Mouse (Mus musculus) C2C12 (cell line): ENCODE measurements at regions not wholly inside any gene's neighbourhood (a gene's known extent, or its start where the extent isn't known, plus 50 kb on each side); places are given as distances from the start of the nearest gene placed in this dataset.

Source experiments
- H3K27me3 ChIP-seq: one replicate; pipeline ENCODE4 v1.6.1; 2011; ENCODE audit not compliant: control insufficient read depth, insufficient read depth, insufficient read length
- H3K36me3 ChIP-seq: one replicate; pipeline ENCODE4 v1.6.1; 2011; ENCODE audit not compliant: control insufficient read depth, insufficient read depth
- H3K4me3 ChIP-seq: one replicate; pipeline ENCODE4 v1.5.1; 2011; ENCODE audit warnings: mild to moderate bottlenecking, control low read depth; ENCODE audit not compliant: poor library complexity, insufficient read depth, severe bottlenecking
- H3K79me2 ChIP-seq: one replicate; pipeline ENCODE4 v1.6.1; 2011; ENCODE audit not compliant: control insufficient read depth, insufficient read depth
- H3K79me3 ChIP-seq: one replicate; pipeline ENCODE4 v1.6.1; 2011; ENCODE audit warnings: low read depth, control low read depth
- H3ac ChIP-seq: one replicate; pipeline ENCODE3; 2011; ENCODE audit warnings: low read depth; ENCODE audit not compliant: control insufficient read depth, insufficient read length
- CEBPB ChIP-seq: IDR thresholded peaks from one replicate; pipeline ENCODE4 v1.6.1; 2011; ENCODE audit warnings: low read depth, mild to moderate bottlenecking, control low read depth, moderate library complexity
- CTCF ChIP-seq: IDR thresholded peaks from one replicate; pipeline ENCODE4 v1.5.1; 2011; ENCODE audit not compliant: control insufficient read depth, insufficient read depth, insufficient read length
- FOSL1 ChIP-seq: IDR thresholded peaks from one replicate; pipeline ENCODE4 v1.8.0; 2011; ENCODE audit warnings: mild to moderate bottlenecking, low read length; ENCODE audit not compliant: poor library complexity, insufficient read depth, severe bottlenecking
- MAX ChIP-seq: IDR thresholded peaks from one replicate; pipeline ENCODE4 v1.6.1; 2011; ENCODE audit warnings: mild to moderate bottlenecking, control low read depth
- MYOD1 ChIP-seq: IDR thresholded peaks from one replicate; pipeline ENCODE4 v1.6.1; 2011; ENCODE audit warnings: low read depth; ENCODE audit not compliant: control insufficient read depth, insufficient read length
- MYOG ChIP-seq: IDR thresholded peaks from one replicate; pipeline ENCODE4 v1.6.1; 2011; ENCODE audit not compliant: control insufficient read depth, insufficient read length; ENCODE audit errors: extremely low read depth
- USF1 ChIP-seq: IDR thresholded peaks from one replicate; pipeline ENCODE4 v1.6.1; 2011; ENCODE audit warnings: low read depth, mild to moderate bottlenecking, control low read depth, moderate library complexity

DNA sequence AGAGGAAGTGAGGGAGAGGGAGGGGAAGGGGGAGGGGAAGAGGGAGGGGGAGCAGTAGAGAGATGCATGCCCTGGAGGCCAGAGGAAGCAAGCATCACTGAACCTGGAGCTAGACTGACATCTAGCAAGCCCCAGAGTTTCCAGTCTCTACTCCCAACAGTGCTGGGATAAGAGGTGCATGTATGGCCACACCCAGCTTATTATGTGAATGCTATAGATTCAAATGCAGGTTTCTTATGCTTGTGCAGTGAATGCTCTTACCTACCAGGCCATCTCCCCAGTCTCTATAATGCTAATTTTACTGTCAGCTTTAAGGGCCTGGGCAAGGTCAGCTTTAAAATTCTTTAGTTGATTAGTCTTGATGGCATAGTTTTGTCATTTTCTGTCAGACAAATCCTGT is 271.3 kb upstream of the Thsd7b start:
- Histone ChIP-seq H3K27me3 (no peaks in the 10 kb centered on the region), H3K36me3 (no peaks in the 10 kb centered on the region), H3K79me3 (no peaks in the 10 kb centered on the region), H3ac (no peak overlapping the region), H3K4me3 (no peak overlapping the region), H3K79me2 (no peaks in the 10 kb centered on the region)
- TF ChIP-seq MYOD1 = no peak
- TF ChIP-seq CTCF = no peak
- TF ChIP-seq MAX = no peak
- TF ChIP-seq USF1 = no peak
- no peak for TF ChIP-seq CEBPB

DNA sequence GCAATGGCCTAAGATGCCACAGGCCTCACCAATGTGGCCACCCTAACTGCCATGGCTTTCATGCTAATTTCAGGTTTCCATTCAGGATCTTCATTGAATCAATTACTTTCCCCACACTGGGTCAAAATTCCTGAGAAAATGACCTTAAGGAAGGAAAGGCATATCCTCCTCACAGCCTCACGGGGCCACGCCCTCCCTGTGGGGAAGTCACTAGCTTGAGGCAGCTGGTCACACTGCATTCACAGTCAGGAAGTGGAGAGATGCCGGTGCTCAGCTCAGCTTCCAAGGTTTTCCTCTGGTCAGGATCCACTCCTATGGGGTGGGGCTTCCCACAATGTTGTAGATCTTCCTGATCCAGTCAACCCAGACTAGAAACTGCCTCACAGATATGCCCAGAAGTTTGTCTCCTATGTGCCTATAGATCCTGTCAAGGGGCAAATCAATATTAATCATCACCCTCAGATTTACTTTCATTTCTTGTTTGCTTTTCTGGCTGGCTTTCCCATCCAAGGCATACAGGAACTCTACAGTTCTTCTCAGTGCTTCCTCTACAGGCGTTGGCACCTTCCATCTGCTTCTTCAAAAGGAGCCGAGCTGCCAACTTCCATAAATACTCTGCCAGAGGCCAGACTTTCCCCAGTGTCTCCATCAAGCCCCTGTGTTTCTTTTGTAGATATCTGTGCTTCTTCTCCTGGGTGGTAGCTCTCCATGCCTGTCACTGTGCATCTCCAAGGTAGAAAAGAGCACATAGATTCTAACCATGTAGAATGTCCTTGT is 273.2 kb upstream of the Thsd7b start:
- H3K27me3 ChIP-seq = no peaks in the 10 kb centered on the region
- no peaks in the 10 kb centered on the region for H3K79me2 ChIP-seq
- H3K79me3 ChIP-seq = no peaks in the 10 kb centered on the region
- no peak overlapping the region for H3K4me3 ChIP-seq
- H3K36me3 ChIP-seq = no peaks in the 10 kb centered on the region
- no peak for TF ChIP-seq CTCF
- TF ChIP-seq CEBPB = no peak
- no peak for TF ChIP-seq MAX
- TF ChIP-seq MYOD1 = no peak
- no peak for TF ChIP-seq MYOG
- TF ChIP-seq USF1 = no peak
- no peak for TF ChIP-seq FOSL1
- no peak overlapping the region for H3ac ChIP-seq

DNA sequence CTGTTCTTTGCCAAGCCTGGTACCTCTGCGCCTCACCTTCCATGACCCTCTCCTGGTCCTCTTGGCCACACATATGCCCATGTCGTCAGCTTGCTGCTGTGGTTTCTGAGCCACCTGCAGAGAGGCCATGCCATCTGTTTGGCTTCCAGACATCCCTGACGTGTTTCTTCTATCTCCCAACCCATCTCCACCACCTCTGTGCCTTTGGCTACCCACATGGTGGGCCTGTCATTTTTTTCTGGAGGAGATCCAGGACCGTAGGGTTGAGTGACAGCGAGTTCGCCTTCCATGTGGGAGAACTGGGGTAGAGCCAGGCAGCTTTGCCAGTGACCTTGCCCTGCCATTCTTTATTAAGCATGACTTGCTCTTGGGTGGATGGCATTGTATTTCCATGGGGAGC is 278.4 kb upstream of the Thsd7b start:
- TF ChIP-seq FOSL1 = no peak
- TF ChIP-seq MAX = no peak
- no peak for TF ChIP-seq USF1
- TF ChIP-seq CTCF = no peak
- no peak for TF ChIP-seq CEBPB
- TF ChIP-seq MYOG = no peak
- Histone ChIP-seq H3K36me3 (no peaks in the 10 kb centered on the region), H3K4me3 (no peak overlapping the region), H3K79me2 (no peaks in the 10 kb centered on the region), H3ac (no peak overlapping the region), H3K79me3 (no peaks in the 10 kb centered on the region), H3K27me3 (no peaks in the 10 kb centered on the region)

DNA sequence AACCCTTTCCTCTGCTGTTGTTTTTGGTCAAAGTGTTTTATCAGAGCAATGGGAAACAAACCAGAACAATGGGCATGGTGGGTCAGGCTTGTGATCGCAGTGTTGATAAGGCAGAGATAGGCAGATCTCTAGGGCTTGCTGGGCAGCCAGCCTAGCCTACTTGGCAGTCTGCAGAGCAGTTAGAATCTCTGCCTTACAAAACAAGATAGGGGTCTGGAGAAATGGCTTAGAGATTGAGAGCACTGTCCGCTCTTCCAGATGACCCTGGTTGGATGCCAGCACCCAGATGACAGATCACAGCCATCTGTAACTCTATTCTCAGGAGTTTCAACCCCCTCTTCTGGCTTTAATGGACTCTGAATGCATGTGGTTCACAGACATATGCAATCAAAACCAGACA is 289.7 kb upstream of the Thsd7b start:
- Histone ChIP-seq H3K4me3 (no peak overlapping the region), H3K79me3 (no peaks in the 10 kb centered on the region), H3K79me2 (no peaks in the 10 kb centered on the region), H3ac (no peak overlapping the region), H3K36me3 (no peaks in the 10 kb centered on the region), H3K27me3 (no peaks in the 10 kb centered on the region)
- TF ChIP-seq MYOG (no peak), FOSL1 (no peak), MAX (no peak), MYOD1 (no peak), CTCF (no peak), CEBPB (no peak), USF1 (no peak)

DNA sequence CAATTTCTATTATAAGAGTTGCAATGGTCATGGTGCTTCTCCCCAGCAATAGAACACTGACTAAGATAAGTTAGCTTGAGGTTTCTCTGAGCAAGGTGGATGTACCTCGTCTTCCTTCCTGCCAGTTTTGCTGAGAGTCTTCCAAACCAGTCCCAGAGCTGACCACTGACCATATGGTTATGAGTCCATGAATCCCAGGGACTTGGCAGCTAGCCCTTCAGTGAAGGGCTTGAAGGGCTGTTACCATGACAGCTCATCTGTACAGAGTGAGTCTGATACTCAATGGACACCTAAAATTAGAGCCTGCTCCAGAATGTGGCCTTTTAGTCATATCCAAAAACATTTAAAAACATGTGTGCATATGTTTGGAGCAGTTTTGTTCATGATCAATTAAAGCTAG is 297.5 kb upstream of the Thsd7b start:
- no peak overlapping the region for H3K4me3 ChIP-seq
- H3K27me3 ChIP-seq = no peaks in the 10 kb centered on the region
- no peaks in the 10 kb centered on the region for H3K36me3 ChIP-seq
- H3ac ChIP-seq = no peak overlapping the region
- no peaks in the 10 kb centered on the region for H3K79me2 ChIP-seq
- TF ChIP-seq FOSL1 (no peak), CTCF (no peak), USF1 (no peak), MYOG (no peak), MYOD1 (no peak), CEBPB (no peak), MAX (no peak)
- H3K79me3 ChIP-seq = no peaks in the 10 kb centered on the region

DNA sequence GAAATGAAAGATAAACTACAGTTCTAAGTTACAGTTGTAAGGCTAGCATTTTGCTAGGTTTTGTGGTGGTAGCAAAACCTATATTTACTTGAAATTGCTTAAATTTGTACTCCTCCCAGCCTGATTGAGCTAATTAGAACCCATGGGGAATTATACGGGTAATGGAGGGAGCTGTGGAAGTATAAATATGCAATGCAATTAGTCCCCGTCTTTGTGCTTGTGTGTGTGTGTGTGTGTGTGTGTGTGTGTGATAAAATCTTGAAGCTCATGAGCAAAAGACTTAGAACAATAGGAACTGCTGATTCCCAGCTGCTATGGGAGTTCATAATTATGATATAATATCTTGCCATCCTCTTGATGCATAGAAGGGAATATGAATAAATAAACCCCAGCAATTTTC is 321.7 kb upstream of the Thsd7b start:
- no peaks in the 10 kb centered on the region for H3K79me3 ChIP-seq
- H3ac ChIP-seq = no peak overlapping the region
- no peak overlapping the region for H3K4me3 ChIP-seq
- H3K79me2 ChIP-seq = no peaks in the 10 kb centered on the region
- no peak for TF ChIP-seq MYOD1
- no peaks in the 10 kb centered on the region for H3K36me3 ChIP-seq
- H3K27me3 ChIP-seq = no peaks in the 10 kb centered on the region

DNA sequence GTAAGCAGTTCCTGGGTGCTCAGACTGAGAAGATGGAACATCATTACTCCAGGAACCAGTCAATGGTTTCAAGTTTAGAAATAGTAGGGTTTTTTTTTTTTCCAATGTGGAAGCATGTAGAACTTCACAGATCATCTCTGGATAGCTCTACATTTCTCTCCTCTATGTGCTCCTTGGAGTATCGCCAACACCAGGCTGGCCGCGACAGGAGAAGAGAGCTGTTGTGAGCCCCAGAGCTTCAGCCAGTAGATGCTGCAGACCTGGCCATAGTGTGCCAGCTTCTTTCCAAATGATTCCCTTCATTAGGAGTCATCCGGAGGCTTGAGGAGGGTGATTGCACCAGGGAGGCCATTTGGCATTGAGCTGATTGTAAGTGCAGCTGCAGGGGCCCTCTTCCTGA is 322.6 kb upstream of the Thsd7b start:
- Histone ChIP-seq H3K79me3 (no peaks in the 10 kb centered on the region), H3ac (no peak overlapping the region), H3K79me2 (no peaks in the 10 kb centered on the region), H3K4me3 (no peak overlapping the region), H3K36me3 (no peaks in the 10 kb centered on the region), H3K27me3 (no peaks in the 10 kb centered on the region)
- TF ChIP-seq MAX (no peak), FOSL1 (no peak), CEBPB (no peak), MYOD1 (no peak), CTCF (no peak)
